Mouse (Mus musculus): ENCODE results near the gene Lrcol1. TPM values are rescaled to one million over a fixed set of nuclear protein-coding genes. Genes with fewer than 3 reads are reported as not detected.
A peak's percentile ranks its signal among the peaks of the same experiment; 100 is the strongest.

Gene Lrcol1
- polyA plus RNA-seq, 1 experiment from 2014 or later, result not detected

DNA sequence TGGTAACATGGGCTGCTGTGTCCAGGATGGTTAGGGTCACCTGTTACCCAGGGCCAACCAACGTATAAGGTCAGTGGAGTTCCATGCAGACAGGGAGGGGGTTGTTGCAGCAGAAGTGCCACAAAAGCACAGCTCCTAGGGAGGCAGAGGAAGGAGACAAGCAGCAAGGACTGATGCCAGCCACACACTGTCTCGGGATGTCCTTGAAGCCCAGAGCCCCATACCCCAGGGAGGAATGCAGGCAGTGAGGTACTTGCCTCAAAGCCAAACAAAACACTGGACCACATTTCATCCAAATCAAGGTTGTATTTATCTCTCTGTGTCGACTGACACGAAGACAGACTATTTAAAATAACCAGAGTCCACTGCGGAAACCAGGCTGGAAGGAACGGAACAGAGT, 16.9 kb downstream of the Lrcol1 start:
- WGBS, result 89% methylated on average over 6 of the region's 6 CpGs
- Histone ChIP-seq H3K4me2 (no peak overlapping the region), H3K27me3 (no peaks in the 10 kb centered on the region), H3K4me3 (no peak overlapping the region), H3K9ac (no peak overlapping the region), H3K27ac (no peak overlapping the region), H3K36me3 (no peaks in the 10 kb centered on the region), H3K4me1 (peaks cover 21% of the 10 kb centered on the region), H3K9me3 (no peaks in the 10 kb centered on the region)
- ATAC-seq (ENCODE audit: insufficient number of reproducible peaks, low FRiP score, low TSS enrichment, low read depth), result no peak

DNA sequence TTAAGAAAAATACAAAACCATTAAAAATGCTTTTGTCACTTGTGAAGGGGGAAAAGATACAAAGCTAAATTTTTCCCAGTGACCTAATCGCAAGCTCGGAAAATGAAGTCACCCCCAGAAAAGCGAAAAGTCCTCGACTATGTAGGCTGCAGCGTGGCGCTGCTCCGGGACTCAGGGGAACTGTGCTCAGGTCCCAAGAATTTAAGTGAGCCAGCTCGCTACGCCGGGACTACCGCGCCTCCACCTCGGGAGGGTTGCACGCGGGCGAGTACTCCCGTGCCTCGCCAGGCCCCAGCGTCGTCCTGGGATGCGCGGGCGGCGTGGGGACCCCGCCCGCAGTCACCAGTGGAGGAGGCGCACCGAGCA, 18.3 kb downstream of the Lrcol1 start:
- Histone ChIP-seq H3K4me3 (peak overlapping the region; percentile 55), H3K9me3 (no peaks in the 10 kb centered on the region), H3K27me3 (no peaks in the 10 kb centered on the region), H3K4me2 (peak overlapping the region; percentile 90), H3K9ac (peak overlapping the region; percentile 52), H3K27ac (0 out of 2 replicates have a peak overlapping the region, but pooled peaks have one; percentile 38), H3K36me3 (peaks cover 8% of the 10 kb centered on the region), H3K4me1 (peaks cover 18% of the 10 kb centered on the region)
- no peak; the same call in 1 of the 2 replicates for ATAC-seq (ENCODE audit: insufficient number of reproducible peaks, low FRiP score, low TSS enrichment, low read depth)
- 2% methylated on average over 28 of the region's 28 CpGs for WGBS

DNA sequence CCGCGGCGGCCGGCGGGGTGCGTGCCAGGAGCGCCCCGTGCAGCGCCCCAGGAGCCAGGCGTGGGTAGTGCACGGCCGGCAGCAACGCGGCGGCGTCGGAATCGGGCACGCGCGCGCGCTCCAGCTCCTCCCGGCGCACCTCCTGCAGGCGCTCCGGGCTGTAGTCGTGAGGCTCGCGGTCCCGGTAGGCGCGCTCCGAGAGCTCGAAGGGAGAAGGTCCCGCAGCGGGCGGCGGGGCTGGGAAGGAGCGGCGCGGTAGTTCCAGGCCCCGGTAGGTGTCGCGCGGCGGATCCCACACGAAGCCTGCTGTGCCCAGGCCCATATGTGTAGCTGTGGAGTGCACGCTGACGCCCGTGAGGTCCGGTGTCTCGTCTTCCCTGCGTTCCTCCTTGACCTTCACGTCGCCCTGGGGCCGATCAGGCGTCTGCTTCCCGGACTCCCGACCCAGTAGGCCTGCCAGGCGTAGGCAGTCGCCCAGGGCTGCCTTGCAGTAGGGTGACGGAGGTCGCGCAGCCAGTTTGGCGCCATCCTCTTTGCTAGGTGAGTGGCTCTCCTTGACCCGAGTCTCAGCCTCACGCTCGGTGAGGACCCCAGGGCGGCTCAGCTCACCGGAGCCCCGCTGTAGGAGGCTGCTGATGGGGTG, 18.8 kb downstream of the Lrcol1 start:
- peak overlapping the region; percentile 50 for H3K27ac ChIP-seq
- H3K4me3 ChIP-seq, result peak overlapping the region; percentile 55
- no peaks in the 10 kb centered on the region for H3K27me3 ChIP-seq
- H3K4me1 ChIP-seq, result peaks cover 15% of the 10 kb centered on the region
- 4% methylated on average over 72 of the region's 72 CpGs for WGBS
- no peaks in the 10 kb centered on the region for H3K9me3 ChIP-seq
- peaks cover 11% of the 10 kb centered on the region for H3K36me3 ChIP-seq
- peak overlapping the region; percentile 52 for H3K9ac ChIP-seq
- ATAC-seq (ENCODE audit: insufficient number of reproducible peaks, low FRiP score, low TSS enrichment, low read depth), result peak; percentile 75
- peak overlapping the region; percentile 90 for H3K4me2 ChIP-seq

DNA sequence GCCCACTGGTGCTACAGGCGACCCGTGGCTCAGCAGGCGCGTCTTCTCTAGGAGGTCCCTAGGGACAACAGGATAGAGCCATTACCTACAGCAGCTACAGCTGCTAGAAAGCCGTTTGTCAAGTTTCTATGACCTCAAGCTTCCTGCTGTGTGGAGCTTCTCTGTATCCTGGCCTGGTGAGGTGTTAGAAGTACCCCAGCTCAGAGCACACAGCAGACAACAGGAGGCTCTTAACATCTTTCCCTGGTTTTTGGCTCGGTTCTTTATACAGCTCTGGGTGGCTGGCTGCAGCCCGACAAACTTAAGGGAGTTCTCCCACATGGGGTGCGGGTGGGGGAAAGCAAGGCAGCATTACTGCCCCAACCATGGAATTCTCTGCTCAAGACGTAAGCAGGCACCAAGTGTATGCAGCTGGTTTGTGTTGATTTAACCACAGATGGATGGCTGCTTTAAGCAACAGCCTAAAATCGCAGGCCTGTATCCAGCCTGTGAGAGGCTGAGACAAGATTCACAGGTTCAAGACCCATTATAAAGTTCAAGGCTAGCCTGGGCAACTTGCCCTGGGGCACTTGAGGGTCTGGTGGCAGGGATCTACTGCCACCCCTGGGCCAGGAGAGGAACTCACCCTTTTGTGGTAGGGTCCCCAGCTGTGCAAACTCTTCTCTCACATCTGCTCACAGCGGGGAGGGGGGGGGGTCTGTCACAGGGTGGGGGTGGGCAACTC, 19.5 kb downstream of the Lrcol1 start:
- ATAC-seq (ENCODE audit: insufficient number of reproducible peaks, low FRiP score, low TSS enrichment, low read depth), result no peak; the same call in 1 of the 2 replicates
- peaks cover 15% of the 10 kb centered on the region for H3K4me1 ChIP-seq
- H3K27me3 ChIP-seq, result no peaks in the 10 kb centered on the region
- 37% methylated on average over 11 of the region's 11 CpGs for WGBS
- H3K9me3 ChIP-seq, result no peaks in the 10 kb centered on the region
- H3K36me3 ChIP-seq, result peaks cover 17% of the 10 kb centered on the region
- H3K27ac ChIP-seq, result peak overlapping the region; percentile 50; the same call in 1 of the 2 replicates
- peak overlapping the region; percentile 55 for H3K4me3 ChIP-seq
- peak overlapping the region; percentile 90 for H3K4me2 ChIP-seq
- H3K9ac ChIP-seq, result peak overlapping the region; percentile 52; the same call in 1 of the 2 replicates

DNA sequence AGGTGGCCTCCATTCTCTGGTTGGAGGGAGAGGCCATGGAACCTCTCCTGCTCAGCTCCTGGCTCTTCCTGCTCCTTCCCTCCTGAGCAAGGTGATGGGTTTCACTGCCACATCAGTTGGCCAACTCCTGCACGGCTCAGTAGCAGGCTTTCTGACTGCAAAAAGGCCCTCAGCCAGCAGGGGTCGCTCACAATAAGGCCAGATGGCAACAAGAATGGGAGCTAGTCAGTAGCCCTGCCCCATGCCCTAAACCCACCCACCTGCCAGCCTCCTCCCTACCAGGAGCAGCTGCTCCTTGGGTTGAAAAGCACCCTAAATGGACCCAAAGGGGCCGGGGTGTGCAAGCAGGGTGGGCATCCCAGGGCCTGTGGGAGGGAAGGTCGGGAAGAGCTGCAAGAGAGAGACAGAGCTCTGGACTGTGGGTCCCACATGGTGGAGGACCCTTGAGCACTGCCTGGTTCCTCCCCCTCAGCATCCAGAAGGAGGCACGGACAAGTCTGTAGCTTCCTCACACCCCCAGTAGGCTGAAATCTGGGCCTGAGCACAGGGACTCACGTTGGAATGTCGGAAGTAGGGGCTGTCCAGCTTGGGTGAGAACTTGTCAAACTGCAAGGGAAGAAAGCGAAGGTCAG, 32.4 kb downstream of the Lrcol1 start:
- H3K36me3 ChIP-seq, result peaks cover 63% of the 10 kb centered on the region

DNA sequence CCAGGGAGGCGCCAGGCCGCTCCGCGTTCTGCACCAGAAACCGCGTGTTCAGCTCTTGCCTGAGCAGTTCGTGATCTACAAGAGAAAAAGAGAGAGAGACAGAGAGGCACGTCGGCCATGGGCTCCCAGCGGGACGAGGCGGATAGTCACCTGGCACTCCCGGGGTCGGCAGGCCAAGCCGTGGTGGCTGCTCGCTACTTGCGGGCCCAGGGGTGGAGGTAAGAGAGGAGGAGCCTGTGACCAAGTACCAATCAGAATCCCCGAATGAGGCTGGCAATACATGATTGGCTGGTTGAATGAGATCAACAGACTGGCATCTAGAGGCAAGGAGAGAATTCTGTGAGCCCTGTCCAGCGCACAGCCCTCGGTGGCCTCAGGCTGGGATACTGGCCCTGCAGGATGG, 33.7 kb downstream of the Lrcol1 start:
- Histone ChIP-seq H3K4me1 (peaks cover 4% of the 10 kb centered on the region; the same call in 1 of the 2 replicates), H3K4me2 (no peak overlapping the region), H3K27ac (no peak overlapping the region), H3K9ac (no peak overlapping the region), H3K4me3 (no peak overlapping the region), H3K9me3 (no peaks in the 10 kb centered on the region), H3K27me3 (no peaks in the 10 kb centered on the region), H3K36me3 (peaks cover 62% of the 10 kb centered on the region)
- WGBS, result 40% methylated on average over 20 of the region's 20 CpGs
- ATAC-seq (ENCODE audit: insufficient number of reproducible peaks, low FRiP score, low TSS enrichment, low read depth), result no peak

More for the DNA sequence above, 32.4 kb downstream of the Lrcol1 start:
- peak; percentile 15; the same call in 1 of the 2 replicates for ATAC-seq (ENCODE audit: insufficient number of reproducible peaks, low FRiP score, low TSS enrichment, low read depth)
- 56% methylated on average over 8 of the region's 8 CpGs for WGBS
- H3K4me3 ChIP-seq, result no peak overlapping the region
- no peaks in the 10 kb centered on the region for H3K9me3 ChIP-seq
- H3K4me2 ChIP-seq, result no peak overlapping the region
- no peak overlapping the region for H3K27ac ChIP-seq
- 0 out of 2 replicates have a peak, but pooled peaks cover 4% of the 10 kb centered on the region for H3K4me1 ChIP-seq
- H3K27me3 ChIP-seq, result no peaks in the 10 kb centered on the region
- no peak overlapping the region for H3K9ac ChIP-seq

DNA sequence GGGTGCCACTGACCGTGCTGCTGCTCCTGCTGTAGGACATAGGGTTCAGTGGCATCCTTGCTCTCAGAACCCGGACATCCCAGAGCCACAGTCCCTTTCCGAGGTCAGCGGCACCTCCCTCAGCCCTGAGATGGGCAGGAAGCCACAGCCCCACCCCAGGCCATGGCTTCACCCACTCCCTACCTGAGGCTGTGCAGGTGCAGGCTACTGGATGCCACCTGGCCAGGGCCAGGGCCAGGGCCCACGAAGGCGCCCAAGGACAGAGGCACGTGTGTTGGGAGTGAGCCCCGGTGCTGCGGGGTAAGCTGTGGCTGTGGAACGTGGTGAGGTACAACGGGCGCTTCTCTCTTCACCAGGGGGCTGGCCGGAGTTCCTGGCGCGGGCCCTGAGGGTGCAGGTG, 34.6 kb downstream of the Lrcol1 start:
- Histone ChIP-seq H3K27me3 (no peaks in the 10 kb centered on the region), H3K36me3 (peaks cover 54% of the 10 kb centered on the region), H3K9me3 (no peaks in the 10 kb centered on the region), H3K9ac (no peak overlapping the region), H3K4me1 (peaks cover 4% of the 10 kb centered on the region; the same call in 1 of the 2 replicates), H3K27ac (no peak overlapping the region), H3K4me2 (no peak overlapping the region), H3K4me3 (no peak overlapping the region)
- 82% methylated on average over 15 of the region's 15 CpGs for WGBS
- no peak for ATAC-seq (ENCODE audit: insufficient number of reproducible peaks, low FRiP score, low TSS enrichment, low read depth)

DNA sequence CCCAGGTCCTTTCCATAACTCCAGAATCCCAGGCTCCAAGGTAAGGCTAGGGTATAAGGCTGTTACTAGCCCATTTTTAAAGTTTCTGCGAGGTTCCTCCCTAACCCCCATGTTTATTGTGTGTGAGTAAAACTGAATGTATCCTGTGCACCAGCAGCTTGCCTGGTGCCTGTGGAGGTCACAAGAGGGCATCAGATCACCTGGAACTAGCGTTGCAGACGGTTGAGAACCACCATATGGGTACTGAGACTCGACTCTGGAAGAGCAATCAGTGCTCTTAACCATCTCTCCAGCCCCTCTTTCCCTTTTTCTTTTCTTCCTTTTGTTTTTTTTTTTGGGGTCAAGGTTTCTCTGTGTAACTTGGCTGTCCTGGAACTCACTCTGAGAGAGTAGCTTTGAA, 35.3 kb downstream of the Lrcol1 start:
- H3K9me3 ChIP-seq, result no peaks in the 10 kb centered on the region
- no peak for ATAC-seq (ENCODE audit: insufficient number of reproducible peaks, low FRiP score, low TSS enrichment, low read depth)
- no peaks in the 10 kb centered on the region for H3K27me3 ChIP-seq
- H3K4me2 ChIP-seq, result no peak overlapping the region
- H3K4me3 ChIP-seq, result no peak overlapping the region
- no peak overlapping the region for H3K27ac ChIP-seq
- H3K36me3 ChIP-seq, result peaks cover 46% of the 10 kb centered on the region
- 82% methylated on average over 4 of the region's 4 CpGs for WGBS
- H3K9ac ChIP-seq, result no peak overlapping the region
- H3K4me1 ChIP-seq, result peaks cover 4% of the 10 kb centered on the region; the same call in 1 of the 2 replicates

DNA sequence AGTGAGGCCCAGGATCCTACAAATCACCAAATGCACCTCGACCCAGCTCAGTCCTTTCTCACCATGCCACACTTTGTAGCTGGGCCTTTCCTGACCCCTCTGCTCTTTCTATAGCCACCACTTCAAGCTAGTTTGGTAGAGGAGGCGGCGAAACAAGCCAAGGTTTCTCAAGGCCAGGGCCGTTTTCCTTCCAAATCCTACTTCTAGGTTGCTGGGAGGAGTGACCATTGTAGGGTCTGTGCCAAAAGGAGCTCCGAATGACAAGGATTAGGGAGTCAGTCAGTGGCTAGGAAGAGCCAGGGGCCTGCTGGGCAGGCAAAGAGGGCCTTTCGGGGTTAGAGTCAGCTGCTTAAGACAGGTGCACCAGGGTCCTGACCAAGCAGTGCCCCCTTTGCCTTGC, 40.0 kb downstream of the Lrcol1 start:
- H3K9me3 ChIP-seq, result no peaks in the 10 kb centered on the region
- peaks cover 26% of the 10 kb centered on the region for H3K4me1 ChIP-seq
- ATAC-seq (ENCODE audit: insufficient number of reproducible peaks, low FRiP score, low TSS enrichment, low read depth), result no peak
- no peaks in the 10 kb centered on the region for H3K27me3 ChIP-seq
- 80% methylated on average over 6 of the region's 6 CpGs for WGBS
- H3K36me3 ChIP-seq, result 0 out of 2 replicates have a peak, but pooled peaks cover 7% of the 10 kb centered on the region
- H3K4me2 ChIP-seq, result no peak overlapping the region
- H3K27ac ChIP-seq, result no peak overlapping the region
- H3K9ac ChIP-seq, result no peak overlapping the region
- H3K4me3 ChIP-seq, result no peak overlapping the region

DNA sequence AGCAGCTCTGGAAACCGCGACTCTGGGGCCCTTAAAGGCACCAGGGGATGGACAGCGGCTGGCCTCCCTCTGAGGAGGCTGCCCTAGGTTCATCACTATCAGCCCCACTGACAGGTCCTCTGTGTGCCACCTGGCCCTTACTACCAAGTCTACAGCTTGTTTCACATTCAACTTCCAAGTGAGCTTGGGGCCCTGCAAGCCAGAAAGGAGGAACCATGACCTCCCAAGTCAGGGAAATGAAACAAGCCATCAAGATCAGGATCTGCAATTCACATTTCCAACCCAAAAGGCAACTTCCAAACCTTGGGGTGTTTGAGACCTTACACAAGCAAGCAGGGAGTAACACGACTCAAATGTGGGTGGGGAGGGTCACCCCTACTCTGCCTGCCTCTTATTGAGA, 40.7 kb downstream of the Lrcol1 start:
- no peak for ATAC-seq (ENCODE audit: insufficient number of reproducible peaks, low FRiP score, low TSS enrichment, low read depth)
- Histone ChIP-seq H3K27me3 (no peaks in the 10 kb centered on the region), H3K4me3 (no peak overlapping the region; the same call in 1 of the 2 replicates), H3K27ac (no peak overlapping the region), H3K9ac (no peak overlapping the region), H3K9me3 (no peaks in the 10 kb centered on the region), H3K4me1 (peaks cover 26% of the 10 kb centered on the region), H3K36me3 (0 out of 2 replicates have a peak, but pooled peaks cover 5% of the 10 kb centered on the region), H3K4me2 (peak overlapping the region; percentile 84; the same call in 1 of the 2 replicates)
- 67% methylated on average over 4 of the region's 4 CpGs for WGBS

DNA sequence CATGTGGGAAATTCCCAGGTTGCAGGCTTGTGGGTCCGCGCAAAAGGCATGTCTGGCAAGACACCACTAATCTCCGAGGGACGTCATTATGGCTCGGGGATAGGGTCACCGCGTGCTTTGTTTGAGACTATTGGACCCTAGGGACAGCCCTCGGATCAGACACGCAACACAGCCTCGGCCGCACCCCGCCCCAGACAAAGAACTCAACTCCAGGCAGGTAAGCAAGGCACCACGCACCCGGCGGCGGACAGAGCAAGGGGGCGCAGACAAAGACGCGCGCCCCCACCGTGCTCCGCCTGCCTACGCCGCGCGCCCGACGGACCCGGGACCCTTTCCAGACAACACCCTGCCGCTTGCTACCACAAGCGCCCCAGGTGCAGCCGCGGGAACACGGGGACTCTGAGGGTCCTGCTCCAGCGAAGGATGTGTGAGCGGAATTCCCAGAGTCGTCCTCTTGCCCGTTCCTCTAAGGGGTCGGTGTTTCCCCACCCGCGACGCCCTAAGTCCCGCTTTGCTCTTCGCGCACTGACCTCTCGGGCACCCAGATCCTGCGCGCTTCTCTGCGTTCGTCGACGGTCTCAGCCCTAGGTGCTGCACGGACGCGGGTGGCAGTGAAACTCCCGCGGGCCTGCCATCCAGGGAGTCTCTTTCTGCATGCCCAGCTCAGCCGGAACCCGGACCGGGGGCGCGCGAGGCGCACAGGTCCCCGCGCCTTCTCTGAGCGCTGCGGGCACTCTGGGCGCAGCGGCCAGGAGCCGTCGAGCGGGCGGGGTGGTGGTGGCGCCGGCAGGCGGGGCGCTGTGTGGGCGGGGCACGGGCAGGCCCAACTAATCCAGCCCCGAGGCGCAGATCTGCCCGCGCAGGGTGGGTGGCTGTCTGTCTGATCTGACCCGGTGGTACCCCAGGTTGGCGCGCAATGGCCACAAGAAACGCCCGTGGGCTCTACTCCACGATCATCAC, 42.1 kb downstream of the Lrcol1 start:
- Histone ChIP-seq H3K9me3 (no peaks in the 10 kb centered on the region), H3K4me1 (peaks cover 26% of the 10 kb centered on the region), H3K27ac (peak overlapping the region; percentile 38), H3K4me3 (peak overlapping the region; percentile 74), H3K9ac (peak overlapping the region; percentile 55), H3K36me3 (no peaks in the 10 kb centered on the region), H3K4me2 (peak overlapping the region; percentile 84), H3K27me3 (no peaks in the 10 kb centered on the region)
- WGBS, result 2% methylated on average over 89 of the region's 90 CpGs
- peak; percentile 80; the same call in 1 of the 2 replicates for ATAC-seq (ENCODE audit: insufficient number of reproducible peaks, low FRiP score, low TSS enrichment, low read depth)
